Mouse (Mus musculus): ENCODE data around the gene Dner. TPM values are rescaled to one million over a fixed set of nuclear protein-coding genes. Genes with fewer than 3 reads are reported as not detected.

Gene Dner
- total RNA-seq, 1 experiment from 2014 or later, result not detected

Other genes starting within 250 kb of the Dner start
- gene Fbxo36, start 143.6 kb upstream of the Dner start, total RNA-seq (2017), result 1.5 TPM in 1 of 3 replicates, not detected in the others
- gene Trip12, start 144.3 kb upstream of the Dner start, total RNA-seq (2017), result 180 to 370 TPM (median 226 TPM) in 3 replicates
- 0.29 TPM in 1 of 3 replicates, not detected in the others for gene Slc16a14, start 238.9 kb upstream of the Dner start, total RNA-seq (2017)